19 mouse cellular contexts compared by ENCODE assay signal in genomic region chr2:19455857-19456482, GRCm38 (mm10). TPM values are rescaled to one million over a fixed set of nuclear protein-coding genes. Genes with fewer than 3 reads are reported as not detected.
A peak's percentile ranks its signal among the peaks of the same experiment; 100 is the strongest.
DNase-seq lines count a peak whose midpoint lies in the region; ATAC-seq and TF ChIP-seq lines count a peak whose summit lies in the region.
"Had no signal": no experiment of that assay in that cellular context is flagged by ENCODE, and none has a peak within 500 bp of the region (broad histone marks: within the 10 kb centered on the region; RNA-seq: fewer than 3 reads in every experiment).

No protein-coding gene starts in this region.

- H3K27ac ChIP-seq in hindbrain, embryonic 16.5 days (ENCODE audit: low read depth, low read length), result no peak overlapping the region
- H3K27ac ChIP-seq in hindbrain, embryonic 14.5 days, result no peak overlapping the region
- H3K27ac ChIP-seq in midbrain, postnatal 0 days (ENCODE audit: low read depth, low read length), result no peak overlapping the region
- H3K27ac ChIP-seq in midbrain, embryonic 16.5 days (ENCODE audit: low read length), result no peak overlapping the region
- H3K27ac ChIP-seq in forebrain, embryonic 14.5 days (ENCODE audit: low read depth, low read length), result no peak overlapping the region
- no peak overlapping the region for H3K27ac ChIP-seq in gastrocnemius, adult 2 months
- H3K27ac ChIP-seq: left cerebral cortex, adult 2 months had no signal

- H3K27me3 ChIP-seq in hindbrain, embryonic 16.5 days (replicated peaks; ENCODE audit: control insufficient read depth, insufficient read depth, low read length), result peaks cover 69% of the 10 kb centered on the region
- peaks cover 94% of the 10 kb centered on the region for H3K27me3 ChIP-seq in hindbrain, embryonic 14.5 days (ENCODE audit: control insufficient read depth, insufficient read depth, low read length)
- peaks cover 69% of the 10 kb centered on the region for H3K27me3 ChIP-seq in midbrain, postnatal 0 days (ENCODE audit: insufficient read depth, low read length)
- H3K27me3 ChIP-seq in midbrain, embryonic 16.5 days (ENCODE audit: control insufficient read depth, insufficient read depth, low read depth, low read length), result peaks cover 72% of the 10 kb centered on the region
- peaks cover 66% of the 10 kb centered on the region for H3K27me3 ChIP-seq in forebrain, embryonic 14.5 days (replicated peaks; ENCODE audit: control insufficient read depth, insufficient read depth, low read length)

- WGBS in hindbrain, embryonic 16.5 days, result 3% methylated on average over 10 of the region's 10 CpGs
- 9% methylated on average over 10 of the region's 10 CpGs for WGBS in hindbrain, embryonic 14.5 days
- 13% methylated on average over 10 of the region's 10 CpGs for WGBS in midbrain, postnatal 0 days
- 9% methylated on average over 10 of the region's 10 CpGs for WGBS in midbrain, embryonic 16.5 days
- WGBS in forebrain, embryonic 14.5 days, result 3% methylated on average over 10 of the region's 10 CpGs

- H3K4me1 ChIP-seq in hindbrain, embryonic 16.5 days (ENCODE audit: control insufficient read depth, insufficient read depth, low read depth, low read length), result peaks cover 7% of the 10 kb centered on the region
- no peaks in the 10 kb centered on the region for H3K4me1 ChIP-seq in hindbrain, embryonic 14.5 days (replicated peaks; ENCODE audit: control insufficient read depth, insufficient read depth, low read length)
- H3K4me1 ChIP-seq in midbrain, postnatal 0 days (ENCODE audit: insufficient read depth, low read length), result no peaks in the 10 kb centered on the region
- no peaks in the 10 kb centered on the region for H3K4me1 ChIP-seq in midbrain, embryonic 16.5 days (ENCODE audit: control insufficient read depth, insufficient read depth, low read length)
- peaks cover 5% of the 10 kb centered on the region; the same call in 1 of the 2 replicates for H3K4me1 ChIP-seq in forebrain, embryonic 14.5 days (ENCODE audit: control insufficient read depth, insufficient read depth, low read length)
- H3K4me1 ChIP-seq: megakaryocyte, embryonic 14.5 days had no signal

- no peak overlapping the region for H3K4me3 ChIP-seq in hindbrain, embryonic 16.5 days (ENCODE audit: low read length)
- H3K4me3 ChIP-seq in hindbrain, embryonic 14.5 days (replicated peaks; ENCODE audit: low read length), result no peak overlapping the region
- H3K4me3 ChIP-seq in midbrain, postnatal 0 days (ENCODE audit: low read depth, low read length), result no peak overlapping the region
- no peak overlapping the region for H3K4me3 ChIP-seq in midbrain, embryonic 16.5 days (ENCODE audit: low read depth, low read length)
- H3K4me3 ChIP-seq in forebrain, embryonic 14.5 days (ENCODE audit: low read depth, low read length), result no peak overlapping the region
- no peak overlapping the region for H3K4me3 ChIP-seq in gastrocnemius, adult 2 months
- H3K4me3 ChIP-seq: left cerebral cortex, adult 2 months; megakaryocyte, embryonic 14.5 days had no signal

- no peaks in the 10 kb centered on the region for H3K9me3 ChIP-seq in hindbrain, embryonic 16.5 days (ENCODE audit: control insufficient read depth, low read length)
- H3K9me3 ChIP-seq in hindbrain, embryonic 14.5 days (ENCODE audit: control insufficient read depth, low read length), result no peaks in the 10 kb centered on the region
- no peaks in the 10 kb centered on the region for H3K9me3 ChIP-seq in midbrain, postnatal 0 days (ENCODE audit: low read length)
- H3K9me3 ChIP-seq in midbrain, embryonic 16.5 days (replicated peaks; ENCODE audit: control insufficient read depth, low read length, poor library complexity, severe bottlenecking), result no peaks in the 10 kb centered on the region
- no peaks in the 10 kb centered on the region for H3K9me3 ChIP-seq in forebrain, embryonic 14.5 days (replicated peaks; ENCODE audit: control insufficient read depth, low read length)
- H3K9me3 ChIP-seq: megakaryocyte, embryonic 14.5 days had no signal

- H3K36me3 ChIP-seq in hindbrain, embryonic 16.5 days (ENCODE audit: control insufficient read depth, insufficient read depth, low read length), result no peaks in the 10 kb centered on the region
- H3K36me3 ChIP-seq in hindbrain, embryonic 14.5 days (replicated peaks; ENCODE audit: control insufficient read depth, insufficient read depth), result no peaks in the 10 kb centered on the region
- H3K36me3 ChIP-seq in midbrain, postnatal 0 days (ENCODE audit: insufficient read depth, low read length), result no peaks in the 10 kb centered on the region
- H3K36me3 ChIP-seq in midbrain, embryonic 16.5 days (ENCODE audit: control insufficient read depth, insufficient read depth, low read length), result no peaks in the 10 kb centered on the region
- H3K36me3 ChIP-seq in forebrain, embryonic 14.5 days (ENCODE audit: control insufficient read depth, insufficient read depth, low read length), result no peaks in the 10 kb centered on the region

- ATAC-seq in hindbrain, embryonic 16.5 days, result 0 out of 2 replicates have a peak, but pooled peaks have one; percentile 58
- ATAC-seq in hindbrain, embryonic 14.5 days (ENCODE audit: low FRiP score), result no peak; the same call in 1 of the 2 replicates
- ATAC-seq in midbrain, postnatal 0 days (ENCODE audit: low FRiP score), result no peak
- ATAC-seq in midbrain, embryonic 16.5 days, result no peak
- peak; percentile 89 for ATAC-seq in forebrain, embryonic 14.5 days
- no peak for ATAC-seq in monocyte, adult 5-6 weeks (replicated peaks; ENCODE audit: insufficient number of reproducible peaks, low FRiP score, low TSS enrichment, poor library complexity, severe bottlenecking)
- ATAC-seq: intestine, postnatal 0 days had no signal

- H3K9ac ChIP-seq in hindbrain, embryonic 16.5 days (ENCODE audit: low read depth, low read length), result no peak overlapping the region
- H3K9ac ChIP-seq in hindbrain, embryonic 14.5 days, result no peak overlapping the region
- H3K9ac ChIP-seq in midbrain, postnatal 0 days (replicated peaks; ENCODE audit: low read length, poor library complexity, severe bottlenecking), result no peak overlapping the region
- no peak overlapping the region for H3K9ac ChIP-seq in midbrain, embryonic 16.5 days (ENCODE audit: low read depth, low read length)
- no peak overlapping the region for H3K9ac ChIP-seq in forebrain, embryonic 14.5 days (ENCODE audit: low read length)

- intact Hi-C loops in gastrocnemius, adult 2 months (cut with DNase I), result no loop called here

- no peak for TF ChIP-seq CTCF in midbrain, postnatal 0 days (IDR thresholded peaks at IDR 0.05)
- TF ChIP-seq CTCF in gastrocnemius, adult 2 months (IDR thresholded peaks at IDR 0.05), result no peak

- DNase-seq in hindbrain, embryonic 14.5 days (ENCODE audit: low spot score), result no peak
- peak; percentile 62 for DNase-seq in midbrain, postnatal 0 days (ENCODE audit: low spot score)
- peak; percentile 91 for DNase-seq in forebrain, embryonic 14.5 days (ENCODE audit: low spot score)
- DNase-seq in gastrocnemius, adult 2 months, result no peak
- DNase-seq: cerebellum, adult 2 months; gastrocnemius, postnatal 10 days; kidney, postnatal 25 days; right cerebral cortex, postnatal 14 days had no signal

- H3K4me2 ChIP-seq in hindbrain, embryonic 16.5 days (ENCODE audit: low read length), result no peak overlapping the region
- H3K4me2 ChIP-seq in hindbrain, embryonic 14.5 days (replicated peaks), result no peak overlapping the region
- no peak overlapping the region for H3K4me2 ChIP-seq in midbrain, postnatal 0 days (ENCODE audit: low read depth, low read length, poor library complexity, severe bottlenecking)
- H3K4me2 ChIP-seq in midbrain, embryonic 16.5 days (ENCODE audit: low read length), result no peak overlapping the region
- H3K4me2 ChIP-seq in forebrain, embryonic 14.5 days (ENCODE audit: low read length), result no peak overlapping the region
- H3K4me2 ChIP-seq: liver, embryonic 11.5 days had no signal

RNA-seq across cellular contexts. Expression of gene Ptf1a, which starts 10.5 kb away (rescaled TPM):
- 1.6 and 1.7 TPM in 2 replicates for polyA plus RNA-seq in hindbrain, embryonic 16.5 days (2015; fragmentation: Nextera tagmentation; extraction: Ambion mirVana)
- 0.51 and 0.77 TPM in 2 replicates for polyA plus RNA-seq in hindbrain, embryonic 14.5 days (2014; fragmentation: Nextera tagmentation; extraction: Ambion mirVana)
- 3.0 TPM in 1 of 2 replicates, not detected in the other for total RNA-seq in midbrain, postnatal 0 days (2014; rRNA removed)
- not detected in 2 replicates for polyA plus RNA-seq in midbrain, postnatal 0 days (2015; fragmentation: Nextera tagmentation; extraction: Ambion mirVana)
- 0.14 TPM in 1 of 2 replicates, not detected in the other for polyA plus RNA-seq in midbrain, embryonic 16.5 days (2015; fragmentation: Nextera tagmentation; extraction: Ambion mirVana)
- 0.37 TPM in 1 of 2 replicates, not detected in the other for polyA plus RNA-seq in forebrain, embryonic 14.5 days (2014; fragmentation: Nextera tagmentation; extraction: Ambion mirVana)
- not detected in 3 replicates for total RNA-seq in monocyte, adult 5-6 weeks (2017)
- not detected for total RNA-seq in gastrocnemius, adult 2 months (2021)
- total RNA-seq: gastrocnemius, postnatal 10 days; heart, postnatal 25 days; left cerebral cortex, adult 2 months; MEL; neutrophil, adult 5-6 weeks had no signal
- polyA plus RNA-seq: intestine, postnatal 0 days; liver, embryonic 11.5 days; lung, embryonic 16.5 days had no signal

Comparison
In these comparisons a context has a peak if more than half of its experiments do, and no peak if none do; other contexts are left out.
1. ATAC-seq: peak in hindbrain, embryonic 16.5 days (single experiment) and forebrain, embryonic 14.5 days (single experiment); none in hindbrain, embryonic 14.5 days (single experiment), midbrain, postnatal 0 days (single experiment), midbrain, embryonic 16.5 days (single experiment) and monocyte, adult 5-6 weeks (single experiment).
2. DNase-seq: peak in midbrain, postnatal 0 days (single experiment) and forebrain, embryonic 14.5 days (single experiment); none in hindbrain, embryonic 14.5 days (single experiment) and gastrocnemius, adult 2 months (single experiment).